Mouse (Mus musculus) T-helper 1 cell (primary cell): ENCODE data around the gene Lrp6.

Experiments used
- in situ Hi-C: fragments of 300-600 bp; cut with MboI, MseI; formaldehyde crosslinking; loops from one replicate; pipeline ENCODE4 v1.15.1; 2025; ENCODE audit warnings: high pct_unique_total_duplicates

The Lrp6 gene

GRCm38 (mm10) chr6:134537461-134538117 lies 29.2 kb downstream of the Lrp6 start:
- in situ Hi-C loops: no loop called here

DNA sequence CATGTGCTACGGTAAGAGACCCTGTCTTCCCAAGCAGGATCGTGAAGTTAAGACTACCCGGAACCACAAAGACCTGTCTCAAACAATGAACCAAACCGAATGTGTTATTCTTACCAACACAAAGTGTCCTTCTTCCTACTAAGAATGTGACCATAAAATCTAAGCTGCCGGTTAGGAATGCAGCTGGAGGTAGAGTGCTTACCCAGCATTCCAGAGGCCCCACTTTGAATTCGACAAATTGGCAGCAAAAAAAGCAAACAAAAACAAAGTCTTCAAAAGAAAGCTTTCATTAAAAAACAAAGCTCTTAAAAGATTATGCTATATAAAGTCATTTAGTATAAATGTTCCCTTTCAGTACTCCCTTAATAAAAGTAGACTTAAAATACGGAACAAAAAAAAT lies 31.6 kb downstream of the Lrp6 start:
- in situ Hi-C loops: no loop called here

DNA sequence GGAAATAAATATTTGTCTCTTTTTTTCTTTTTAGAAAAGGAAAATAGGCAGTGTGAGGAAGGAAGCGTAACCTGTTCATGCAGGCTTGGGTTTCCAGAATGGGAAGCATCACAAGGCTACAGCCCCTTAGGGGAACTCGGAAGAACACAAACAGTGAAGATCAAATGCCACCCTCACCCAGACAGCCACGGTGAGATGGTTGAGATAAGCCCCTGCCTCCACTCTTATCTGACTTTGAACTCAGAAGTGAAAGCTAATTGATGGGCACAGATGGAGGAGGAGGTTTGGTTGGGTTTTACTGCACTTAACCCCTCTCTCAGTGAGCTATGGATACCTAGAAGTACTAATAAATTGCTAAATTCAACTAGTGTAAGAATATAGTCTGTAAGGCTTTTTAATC lies 33.7 kb downstream of the Lrp6 start:
- in situ Hi-C loops: no loop called here

DNA sequence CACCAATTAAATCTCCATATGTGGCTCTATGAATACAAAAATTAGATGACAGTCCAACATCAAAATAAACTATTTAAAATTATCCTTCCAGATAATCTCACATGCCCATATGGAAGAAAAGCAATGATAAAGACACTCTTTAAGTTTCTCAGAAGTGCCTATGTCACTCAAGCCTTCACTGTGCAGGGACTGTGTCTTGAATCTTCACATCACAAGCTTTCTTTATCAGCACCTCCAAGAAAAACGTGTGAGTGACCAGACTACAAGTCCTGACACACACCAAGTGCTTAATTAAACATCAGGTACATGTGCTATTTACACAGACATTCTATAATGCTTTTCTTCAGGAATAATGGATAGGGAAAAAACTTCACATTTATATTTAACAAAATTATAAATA lies 34.8 kb downstream of the Lrp6 start:
- in situ Hi-C loops: no loop called here

GRCm38 (mm10) chr6:134529340-134529739 lies 37.4 kb downstream of the Lrp6 start:
- in situ Hi-C loops: no loop called here

DNA sequence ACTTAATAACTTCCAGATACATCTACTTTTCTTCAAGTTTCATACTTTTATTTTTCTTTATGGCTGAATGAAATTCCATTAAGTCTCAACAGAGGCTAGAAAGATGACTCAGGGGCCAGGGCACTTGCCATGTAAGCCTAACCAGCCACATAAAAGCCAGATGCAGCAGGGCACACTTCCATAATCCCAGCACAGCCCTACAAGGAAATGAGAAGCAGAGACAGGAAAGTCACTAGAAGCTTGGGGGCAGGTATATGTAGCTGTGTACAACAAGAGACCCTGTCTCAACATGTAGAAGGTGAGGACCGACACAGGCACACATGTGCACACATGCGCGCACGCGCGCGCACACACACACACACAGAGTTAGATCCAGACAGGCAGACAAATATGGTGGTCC lies 38.4 kb downstream of the Lrp6 start:
- in situ Hi-C loops: no loop called here

DNA sequence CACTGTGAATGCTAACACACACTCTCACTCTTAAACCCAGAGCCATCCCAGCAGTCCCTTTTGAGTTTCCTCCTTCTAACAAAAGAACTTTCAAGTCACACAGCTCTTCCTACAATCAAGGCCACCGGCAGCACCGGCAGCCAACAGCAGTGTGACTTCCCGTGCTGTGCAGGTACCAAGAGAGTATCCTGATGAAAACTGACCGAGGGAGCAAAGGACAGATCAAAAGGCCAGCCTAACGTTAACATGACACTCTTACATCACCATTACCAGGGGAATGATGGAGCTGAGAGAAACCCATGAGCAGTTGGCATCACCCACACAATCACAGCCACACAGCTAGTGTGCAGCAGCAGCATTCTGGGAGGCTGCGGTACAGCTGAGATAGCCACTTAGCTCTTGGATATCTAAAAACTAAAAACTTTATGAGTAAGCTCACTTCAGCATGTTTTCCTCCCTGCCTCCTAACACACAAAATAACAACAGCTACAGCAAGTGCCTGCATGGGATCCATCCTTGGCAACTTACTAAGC lies 39.1 kb downstream of the Lrp6 start:
- in situ Hi-C loops: no loop called here

GRCm38 (mm10) chr6:134526821-134527595 lies 39.8 kb downstream of the Lrp6 start:
- in situ Hi-C loops: no loop called here

DNA sequence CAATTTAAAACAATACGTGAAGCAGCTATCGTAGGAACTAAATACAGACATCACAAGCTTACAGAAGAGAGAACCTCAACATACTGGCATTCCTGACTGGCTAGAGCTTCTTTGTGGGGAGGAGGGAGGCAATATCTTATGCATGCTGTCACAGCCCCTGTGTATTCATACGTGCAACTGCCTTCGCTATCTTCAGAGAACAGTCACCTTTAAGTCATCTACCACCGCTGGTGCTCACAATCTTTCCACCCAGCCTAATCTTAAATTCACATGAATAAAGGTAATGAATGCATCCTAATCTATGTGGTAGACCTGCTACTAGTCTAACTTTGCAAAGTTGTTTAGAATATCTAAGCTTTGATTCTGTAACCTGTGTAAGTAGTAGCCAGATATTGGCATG lies 40.5 kb downstream of the Lrp6 start:
- in situ Hi-C loops: no loop called here

GRCm38 (mm10) chr6:134521411-134521810 lies 45.4 kb downstream of the Lrp6 start:
- in situ Hi-C loops: no loop called here

DNA sequence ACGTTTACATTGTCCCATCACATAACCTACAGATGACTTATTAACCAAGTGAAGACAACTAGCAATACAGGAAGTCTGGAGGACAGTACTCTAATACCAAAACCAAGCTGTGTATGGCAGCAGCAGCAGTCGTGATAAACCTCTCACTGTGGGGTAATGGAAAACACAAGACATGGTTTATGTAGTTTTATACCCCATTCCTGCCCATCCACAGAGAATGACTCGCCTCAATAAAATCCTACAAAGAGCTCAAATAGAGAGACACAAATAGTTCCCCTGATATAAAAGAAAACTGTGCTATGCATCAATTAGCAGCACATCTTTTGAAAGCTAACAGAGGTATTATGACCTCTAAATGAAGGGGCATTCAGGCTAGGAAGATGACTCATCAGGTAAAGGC lies 45.9 kb downstream of the Lrp6 start:
- in situ Hi-C loops: no loop called here

DNA sequence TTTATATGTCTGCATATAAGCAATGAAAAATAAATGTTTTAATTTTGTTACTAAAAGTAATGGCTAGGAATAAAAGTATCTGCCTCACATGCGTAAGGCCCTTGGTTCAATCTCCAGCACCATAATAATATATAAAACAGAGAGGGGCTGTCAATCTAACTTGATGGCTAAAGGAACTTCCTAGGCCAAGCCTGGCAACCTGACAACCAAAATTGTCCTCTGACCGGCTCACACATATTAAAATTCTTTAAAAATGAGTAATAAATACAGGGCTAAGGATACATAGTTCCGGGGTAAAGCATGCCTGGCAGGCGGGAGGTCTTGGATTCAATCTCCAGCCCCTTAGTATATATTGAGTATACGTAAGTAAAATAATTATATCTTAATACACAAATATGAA lies 48.3 kb downstream of the Lrp6 start:
- in situ Hi-C loops: no loop called here

DNA sequence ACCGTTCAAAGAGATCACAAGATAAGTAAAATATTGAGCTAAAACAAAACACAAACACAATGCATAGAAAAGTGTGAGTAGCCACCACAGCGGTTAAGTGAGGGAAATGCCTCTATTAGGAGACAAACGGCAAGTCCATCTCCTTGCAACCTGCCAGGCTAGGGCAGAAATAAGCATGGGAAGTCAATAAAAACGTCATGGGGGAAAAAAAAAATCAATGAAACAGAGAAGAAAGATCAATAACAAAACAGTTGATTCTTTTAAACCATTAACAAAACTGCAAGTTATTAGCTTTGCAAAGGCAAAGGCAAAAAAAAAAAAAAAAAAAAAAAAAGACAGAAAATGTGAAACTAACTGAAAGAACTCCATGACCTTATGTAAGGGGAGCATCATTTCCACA lies 49.6 kb downstream of the Lrp6 start:
- in situ Hi-C loops: no loop called here

GRCm38 (mm10) chr6:134515416-134515815 lies 51.3 kb downstream of the Lrp6 start:
- in situ Hi-C loops: no loop called here

GRCm38 (mm10) chr6:134513896-134514510 lies 52.8 kb downstream of the Lrp6 start:
- in situ Hi-C loops: no loop called here

DNA sequence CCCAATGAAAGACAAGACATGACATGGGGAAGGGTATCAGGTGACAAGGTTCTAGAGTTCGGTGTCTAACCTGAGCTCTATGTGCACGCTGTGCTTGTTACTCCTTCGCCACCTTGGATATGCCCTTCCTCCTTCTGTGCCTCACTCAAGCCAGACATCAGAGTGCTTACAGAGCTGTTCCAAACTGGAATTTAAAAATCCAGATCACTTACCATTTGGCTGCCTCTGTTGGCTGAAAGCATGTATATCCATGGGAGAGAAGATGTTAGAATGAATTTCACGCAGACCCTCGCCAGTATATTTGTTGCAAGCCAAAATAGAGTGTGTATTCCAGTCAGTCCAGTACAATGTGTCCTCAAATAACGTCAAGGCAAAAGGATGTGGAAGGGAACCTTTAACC lies 53.8 kb downstream of the Lrp6 start:
- in situ Hi-C loops: no loop called here

DNA sequence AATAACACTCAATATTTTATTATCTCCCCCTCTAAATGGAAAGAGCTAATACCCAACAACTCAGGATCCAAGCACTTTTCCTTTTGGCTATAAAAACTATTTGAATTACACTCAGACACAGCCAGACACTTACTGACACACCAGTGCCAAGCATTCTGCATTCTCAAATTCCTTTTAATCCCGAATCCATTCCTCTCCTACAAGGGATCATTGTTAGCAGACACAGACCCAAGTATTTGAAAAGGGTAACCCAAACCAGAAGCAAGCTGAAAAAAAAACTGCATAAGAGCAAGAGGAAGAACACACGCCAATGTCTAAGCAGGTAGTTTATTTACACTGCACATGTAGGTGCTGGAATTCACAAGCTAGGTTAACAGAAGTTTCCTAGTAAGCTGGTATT lies 54.3 kb downstream of the Lrp6 start:
- in situ Hi-C loops: no loop called here

DNA sequence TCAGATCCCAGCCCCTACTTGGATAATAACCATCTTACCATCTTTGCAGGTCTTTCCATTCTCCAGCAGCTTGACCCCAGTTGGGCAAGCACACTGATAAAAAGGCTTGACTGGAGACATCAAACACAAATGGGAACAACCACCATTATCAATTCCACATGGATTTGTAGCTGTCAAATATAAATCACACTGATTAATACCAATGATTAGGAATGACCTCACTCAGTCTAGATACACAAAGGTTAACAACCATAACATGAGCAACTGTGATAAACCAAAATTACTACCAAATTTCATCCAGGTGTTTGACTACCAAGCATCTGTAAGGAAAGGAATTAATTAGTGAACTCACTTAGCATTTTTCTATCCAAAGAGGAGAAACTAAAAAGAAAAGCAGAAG lies 55.6 kb downstream of the Lrp6 start:
- in situ Hi-C loops: no loop called here

DNA sequence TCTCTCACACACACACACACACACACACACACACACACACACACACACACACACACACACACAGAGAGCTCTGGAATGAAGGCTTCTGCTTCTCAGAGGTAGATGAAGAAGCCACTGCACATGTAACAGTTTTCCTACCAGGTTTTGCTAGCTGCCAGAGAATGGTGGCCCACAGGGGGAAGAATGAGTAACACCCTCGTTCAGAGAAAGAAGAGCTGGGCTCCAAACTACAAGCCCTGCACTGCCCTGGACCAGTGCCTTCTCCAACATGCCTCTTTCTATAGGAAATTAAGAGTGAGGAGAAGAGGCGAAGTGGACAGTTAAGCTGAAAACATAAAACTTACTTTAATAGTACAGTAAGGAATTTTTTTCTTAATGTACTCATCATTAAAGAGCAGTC lies 56.5 kb downstream of the Lrp6 start:
- in situ Hi-C loops: no loop called here

- in situ Hi-C loops: no loop called here
Measured at GRCm38 (mm10) chr6:134509731-134510226, 57.0 kb downstream of the Lrp6 start.

- in situ Hi-C loops: no loop called here
Measured at GRCm38 (mm10) chr6:134504866-134505265, 61.9 kb downstream of the Lrp6 start.

GRCm38 (mm10) chr6:134502335-134502734 lies 64.4 kb downstream of the Lrp6 start:
- in situ Hi-C loops: no loop called here
